Mouse (Mus musculus): ENCODE measurements around the gene Nr2e1. TPM values are rescaled to one million over a fixed set of nuclear protein-coding genes. Genes with fewer than 3 reads are reported as not detected.

The Nr2e1 gene
- total and polyA plus RNA-seq, 3 experiments = not detected

- Histone ChIP-seq H3K4me3 (ENCODE audit: control insufficient read depth in 1 of 2, insufficient read depth in 1 of 2, low read depth in 2 of 2, low read length in 2 of 2) (no peak overlapping the region), H3K4me1 (ENCODE audit: control insufficient read depth in 1 of 2, insufficient read depth in 2 of 2, low read length in 2 of 2) (no peaks in the 10 kb centered on the region), H3K9ac (ENCODE audit: control insufficient read depth, low read depth, low read length, poor library complexity, severe bottlenecking) (no peak overlapping the region), H3K36me3 (ENCODE audit: control insufficient read depth in 1 of 2, insufficient read depth in 2 of 2, low read length in 2 of 2) (no peaks in the 10 kb centered on the region), H3K27me3 (ENCODE audit: control insufficient read depth in 1 of 2, insufficient read depth in 2 of 2, low read length in 2 of 2) (no peaks in the 10 kb centered on the region), H3K9me3 (replicated peaks; ENCODE audit: insufficient read depth, low read length) (no peaks in the 10 kb centered on the region), H3K79me2 (ENCODE audit: control insufficient read depth, insufficient read depth, low read length, poor library complexity) (no peaks in the 10 kb centered on the region), H3K27ac (ENCODE audit: control insufficient read depth, low read depth, low read length) (no peak overlapping the region)
- peak; percentile 63 for DNase-seq (ENCODE audit: low read depth, low spot score)
- TF ChIP-seq MAX (IDR thresholded peaks at IDR 0.05; ENCODE audit: low read length) (peak; percentile 31; the same call in 1 of the 2 replicates), RAD21 (IDR thresholded peaks at IDR 0.05; ENCODE audit: low read depth, low read length) (peak; percentile 65), ETS1 (IDR thresholded peaks at IDR 0.05; ENCODE audit: low read depth, low read length) (no peak), SMC3 (IDR thresholded peaks at IDR 0.05; ENCODE audit: low read depth, low read length) (peak; percentile 68), USF1 (IDR thresholded peaks at IDR 0.05; ENCODE audit: low read depth, low read length) (peak; percentile 65), HCFC1 (IDR thresholded peaks at IDR 0.05; ENCODE audit: low read depth, low read length) (no peak), CTCF (IDR thresholded peaks at IDR 0.05 in 2 of 3, conservative IDR thresholded peaks at IDR 0.05 in 1 of 3; ENCODE audit: control insufficient read depth in 1 of 3, insufficient read depth in 1 of 3, low read depth in 2 of 3, low read length in 3 of 3, poor library complexity in 1 of 3, severe bottlenecking in 1 of 3) (peak; percentile 61 to 75 (median 70)), ZC3H11A (IDR thresholded peaks at IDR 0.05; ENCODE audit: low read depth, low read length) (peak; percentile 65), MYC (IDR thresholded peaks at IDR 0.05; ENCODE audit: low read depth, low read length) (0 out of 2 replicates have a peak, but pooled peaks have one; percentile 56), ZNF384 (IDR thresholded peaks at IDR 0.05; ENCODE audit: low read depth, low read length) (no peak)
Observed at GRCm38 (mm10) chr10:42604874-42605273, 21.4 kb upstream of the Nr2e1 start.

- H3K36me3 ChIP-seq (ENCODE audit: control insufficient read depth in 1 of 2, insufficient read depth in 2 of 2, low read length in 2 of 2) = no peaks in the 10 kb centered on the region
- no peaks in the 10 kb centered on the region for H3K79me2 ChIP-seq (ENCODE audit: control insufficient read depth, insufficient read depth, low read length, poor library complexity)
- H3K27me3 ChIP-seq (ENCODE audit: control insufficient read depth in 1 of 2, insufficient read depth in 2 of 2, low read length in 2 of 2) = no peaks in the 10 kb centered on the region
- TF ChIP-seq SMC3 (IDR thresholded peaks at IDR 0.05; ENCODE audit: low read depth, low read length) (0 out of 2 replicates have a peak, but pooled peaks have one; percentile 13), RAD21 (IDR thresholded peaks at IDR 0.05; ENCODE audit: low read depth, low read length) (peak; percentile 53), ELF1 (IDR thresholded peaks at IDR 0.05; ENCODE audit: low read depth, low read length) (no peak), CTCF (IDR thresholded peaks at IDR 0.05 in 2 of 3, conservative IDR thresholded peaks at IDR 0.05 in 1 of 3; ENCODE audit: control insufficient read depth in 1 of 3, insufficient read depth in 1 of 3, low read depth in 2 of 3, low read length in 3 of 3, poor library complexity in 1 of 3, severe bottlenecking in 1 of 3) (peak; percentile 49 to 54 (median 53)), ZC3H11A (IDR thresholded peaks at IDR 0.05; ENCODE audit: low read depth, low read length) (peak; percentile 33; the same call in 1 of the 2 replicates)
- H3K9me3 ChIP-seq (replicated peaks; ENCODE audit: insufficient read depth, low read length) = no peaks in the 10 kb centered on the region
- H3K4me3 ChIP-seq (ENCODE audit: control insufficient read depth in 1 of 2, insufficient read depth in 1 of 2, low read depth in 2 of 2, low read length in 2 of 2) = no peak overlapping the region
- no peak overlapping the region for H3K9ac ChIP-seq (ENCODE audit: control insufficient read depth, low read depth, low read length, poor library complexity, severe bottlenecking)
- DNase-seq (ENCODE audit: low read depth, low spot score) = peak; percentile 13
- no peak overlapping the region for H3K27ac ChIP-seq (ENCODE audit: control insufficient read depth, low read depth, low read length)
- H3K4me1 ChIP-seq (ENCODE audit: control insufficient read depth in 1 of 2, insufficient read depth in 2 of 2, low read length in 2 of 2) = no peaks in the 10 kb centered on the region
Observed at GRCm38 (mm10) chr10:42601556-42601955, 18.1 kb upstream of the Nr2e1 start.

GRCm38 (mm10) chr10:42598615-42599014, 15.2 kb upstream of the Nr2e1 start:
- Histone ChIP-seq H3K27me3 (ENCODE audit: control insufficient read depth in 1 of 2, insufficient read depth in 2 of 2, low read length in 2 of 2) (no peaks in the 10 kb centered on the region), H3K27ac (ENCODE audit: control insufficient read depth, low read depth, low read length) (no peak overlapping the region)
- TF ChIP-seq E2F4 (IDR thresholded peaks at IDR 0.05; ENCODE audit: borderline replicate concordance, low read depth, low read length) = no peak
- no peak for TF ChIP-seq ZMIZ1 (IDR thresholded peaks at IDR 0.05; ENCODE audit: low read depth, low read length)
- no peak for TF ChIP-seq EP300 (IDR thresholded peaks at IDR 0.05; ENCODE audit: low read depth in 1 of 2, low read length in 2 of 2)
- TF ChIP-seq SIN3A (IDR thresholded peaks at IDR 0.05; ENCODE audit: low read length) = no peak

More at GRCm38 (mm10) chr10:42598615-42599014, 15.2 kb upstream of the Nr2e1 start:
- no peaks in the 10 kb centered on the region for H3K36me3 ChIP-seq (ENCODE audit: control insufficient read depth in 1 of 2, insufficient read depth in 2 of 2, low read length in 2 of 2)
- no peak overlapping the region for H3K4me3 ChIP-seq (ENCODE audit: control insufficient read depth in 1 of 2, insufficient read depth in 1 of 2, low read depth in 2 of 2, low read length in 2 of 2)
- no peaks in the 10 kb centered on the region for H3K4me1 ChIP-seq (ENCODE audit: control insufficient read depth in 1 of 2, insufficient read depth in 2 of 2, low read length in 2 of 2)
- H3K9ac ChIP-seq (ENCODE audit: control insufficient read depth, low read depth, low read length, poor library complexity, severe bottlenecking) = no peak overlapping the region
- peak; percentile 4 for DNase-seq (ENCODE audit: low read depth, low spot score)
- H3K9me3 ChIP-seq (replicated peaks; ENCODE audit: insufficient read depth, low read length) = no peaks in the 10 kb centered on the region
- H3K79me2 ChIP-seq (ENCODE audit: control insufficient read depth, insufficient read depth, low read length, poor library complexity) = no peaks in the 10 kb centered on the region
